8 mouse cellular contexts compared by ENCODE assay signal in genomic region chr11:108343789-108344462, GRCm38 (mm10). TPM values are rescaled to one million over a fixed set of nuclear protein-coding genes. Genes with fewer than 3 reads are reported as not detected.
DNase-seq lines count a peak whose midpoint lies in the region; ATAC-seq and TF ChIP-seq lines count a peak whose summit lies in the region.

Gene Prkca (minus strand): TSS chr11:108343928.

- peak; percentile 38; the same call in 1 of the 2 replicates for TF ChIP-seq POLR2A in testis, adult 2 months (IDR thresholded peaks at IDR 0.05; ENCODE audit: control insufficient read depth, low read depth, low read length)

- H3K9me3 ChIP-seq in forebrain, embryonic 16.5 days (ENCODE audit: control insufficient read depth, low read length), result no peaks in the 10 kb centered on the region
- H3K9me3 ChIP-seq in neural tube, embryonic 14.5 days (ENCODE audit: control insufficient read depth, low read length), result no peaks in the 10 kb centered on the region

- DNase-seq in ES-CJ7 (ENCODE audit: low read depth, low spot score), result peak; percentile 90
- DNase-seq in heart, postnatal 36 days, result peak; percentile 91 to 94
- peak; percentile 92 to 97 for DNase-seq in layer of hippocampus, adult 18-20 months (ENCODE audit: low spot score in 2 of 2)
- DNase-seq in lung, adult 18-20 months, result peak; percentile 89 to 93

- peak; percentile 91 for ATAC-seq in cerebellum, adult (ENCODE audit: insufficient number of reproducible peaks, low FRiP score, low TSS enrichment)
- peak; percentile 97 for ATAC-seq in forebrain, embryonic 16.5 days
- peak; percentile 96 for ATAC-seq in neural tube, embryonic 14.5 days (ENCODE audit: low read depth)

- H3K4me3 ChIP-seq in forebrain, embryonic 16.5 days (replicated peaks; ENCODE audit: low read length), result peak within 1 kb of the TSS; percentile 78
- H3K4me3 ChIP-seq in neural tube, embryonic 14.5 days (ENCODE audit: low read depth, low read length), result peak within 1 kb of the TSS; percentile 82
- H3K4me3 ChIP-seq in testis, adult 2 months (ENCODE audit: control insufficient read depth, low read depth, low read length), result peak within 1 kb of the TSS; percentile 74

- H3K4me1 ChIP-seq in forebrain, embryonic 16.5 days (replicated peaks; ENCODE audit: control insufficient read depth, insufficient read depth, low read length), result peaks cover 21% of the 10 kb centered on the region
- peaks cover 6% of the 10 kb centered on the region; the same call in 1 of the 2 replicates for H3K4me1 ChIP-seq in neural tube, embryonic 14.5 days (ENCODE audit: control insufficient read depth, insufficient read depth, low read length)
- peaks cover 14% of the 10 kb centered on the region for H3K4me1 ChIP-seq in testis, adult 2 months (ENCODE audit: control insufficient read depth, insufficient read depth, low read length)

- no peak for TF ChIP-seq CTCF in testis, adult 2 months (IDR thresholded peaks at IDR 0.05; ENCODE audit: control insufficient read depth, insufficient read depth, insufficient replicate concordance, low read depth, low read length)

- H3K36me3 ChIP-seq in forebrain, embryonic 16.5 days (ENCODE audit: control insufficient read depth, insufficient read depth), result no peaks in the 10 kb centered on the region
- H3K36me3 ChIP-seq in neural tube, embryonic 14.5 days (ENCODE audit: control insufficient read depth, insufficient read depth, low read length), result no peaks in the 10 kb centered on the region
- no peaks in the 10 kb centered on the region for H3K36me3 ChIP-seq in testis, adult 2 months (ENCODE audit: control insufficient read depth, insufficient read depth, low read length)

- 0% methylated on average over 38 of the region's 63 CpGs for WGBS in forebrain, embryonic 16.5 days
- WGBS in neural tube, embryonic 14.5 days, result under 1% methylated on average over 40 of the region's 63 CpGs

- H3K9ac ChIP-seq in forebrain, embryonic 16.5 days (replicated peaks; ENCODE audit: low read depth, low read length), result peak within 1 kb of the TSS; percentile 96
- H3K9ac ChIP-seq in neural tube, embryonic 14.5 days (replicated peaks; ENCODE audit: low read depth, low read length), result peak within 1 kb of the TSS; percentile 83

- intact Hi-C loops in heart, postnatal 36 days (cut with DNase I), result loop anchor here (2.0 to 5.0 kb wide), 3 partner anchors 87 to 197 kb away; no protein-coding TSS in a partner anchor

- no peaks in the 10 kb centered on the region for H3K27me3 ChIP-seq in forebrain, embryonic 16.5 days (replicated peaks; ENCODE audit: control insufficient read depth, insufficient read depth, low read length)
- no peaks in the 10 kb centered on the region for H3K27me3 ChIP-seq in neural tube, embryonic 14.5 days (ENCODE audit: control insufficient read depth, insufficient read depth, low read length)
- H3K27me3 ChIP-seq in testis, adult 2 months (ENCODE audit: control insufficient read depth, insufficient read depth, low read length), result no peaks in the 10 kb centered on the region

- peak within 1 kb of the TSS; percentile 87 for H3K27ac ChIP-seq in forebrain, embryonic 16.5 days (ENCODE audit: low read length)
- H3K27ac ChIP-seq in neural tube, embryonic 14.5 days (ENCODE audit: low read depth, low read length), result peak within 1 kb of the TSS; percentile 86
- no peak within 1 kb of the TSS for H3K27ac ChIP-seq in testis, adult 2 months (ENCODE audit: control insufficient read depth, insufficient read depth, low read depth, low read length)

- H3K4me2 ChIP-seq in forebrain, embryonic 16.5 days (ENCODE audit: low read length), result peak within 1 kb of the TSS; percentile 98
- H3K4me2 ChIP-seq in neural tube, embryonic 14.5 days (ENCODE audit: low read depth, low read length), result peak within 1 kb of the TSS; percentile 99

RNA-seq across cellular contexts. Expression of gene Prkca, which starts in this region (rescaled TPM):
- 6.5 and 7.5 TPM in 2 replicates for polyA plus RNA-seq in forebrain, embryonic 16.5 days (2015; fragmentation: Nextera tagmentation; extraction: Ambion mirVana)
- total RNA-seq in heart, postnatal 36 days (2021), result 10 to 100 TPM; 33.6 to 41.0 TPM
- 100 to 1,000 TPM; 222 to 240 TPM for total RNA-seq in layer of hippocampus, adult 18-20 months (2021)
- polyA plus RNA-seq in neural tube, embryonic 14.5 days (2014; fragmentation: Nextera tagmentation; extraction: Ambion mirVana), result 10.7 and 12.6 TPM in 2 replicates
- 2.2 and 2.3 TPM in 2 replicates for polyA plus RNA-seq in testis, adult 2 months (2012; rRNA removed)

Comparison
In these comparisons a context has a peak if more than half of its experiments do, and no peak if none do; other contexts are left out.
1. RNA of gene Prkca (total RNA-seq): 222 to 240 TPM in layer of hippocampus, adult 18-20 months; 33.6 to 41.0 TPM in heart, postnatal 36 days; every median in the first group is over 4 times any median in the second.
2. Peak in every context shown above with its lines, with median percentiles within 50 percentile points of each other: DNase-seq, ATAC-seq and H3K4me3 ChIP-seq.